Mouse (Mus musculus) thymus, adult 2 months (tissue): ENCODE results near the gene March10. TPM values are rescaled to one million over a fixed set of nuclear protein-coding genes. Genes with fewer than 3 reads are reported as not detected.

Source experiments
- DNase-seq: peaks from one replicate; pipeline ENCODE4 v3.0.0; 2021
- H3K27ac ChIP-seq: fragments of 200-500 bp; 2 replicates; pipeline ENCODE4 v1.5.1; 2012; ENCODE audit warnings: low read length, control low read depth; ENCODE audit not compliant: control insufficient read depth, insufficient read depth
- H3K27me3 ChIP-seq: fragments of 200-500 bp; 2 replicates; pipeline ENCODE4 v1.6.1; 2012; ENCODE audit warnings: mild to moderate bottlenecking, low read length, moderate library complexity, mixed read lengths; ENCODE audit not compliant: control insufficient read depth, insufficient read depth
- H3K36me3 ChIP-seq: fragments of 200-500 bp; 2 replicates; pipeline ENCODE4 v1.6.1; 2012; ENCODE audit warnings: mild to moderate bottlenecking, low read length, moderate library complexity; ENCODE audit not compliant: control insufficient read depth, insufficient read depth
- H3K4me1 ChIP-seq: fragments of 200-500 bp; replicated peaks from 2 replicates; pipeline ENCODE4 v1.6.1; 2012; ENCODE audit warnings: low read length; ENCODE audit not compliant: control insufficient read depth, insufficient read depth
- H3K4me3 ChIP-seq: fragments of 200-500 bp; 2 replicates; pipeline ENCODE4 v1.5.1; 2012; ENCODE audit warnings: mild to moderate bottlenecking, low read length, control low read depth, moderate library complexity; ENCODE audit not compliant: control insufficient read depth, insufficient read depth
- CTCF ChIP-seq: fragments of 200-500 bp; IDR thresholded peaks from 2 replicates; pipeline ENCODE4 v1.5.1; 2012; ENCODE audit warnings: mild to moderate bottlenecking, control low read depth, low read length, moderate library complexity, borderline replicate concordance; ENCODE audit not compliant: control insufficient read depth, poor library complexity, insufficient read depth; ENCODE audit errors: extremely low read depth
- POLR2A ChIP-seq: fragments of 200-500 bp; IDR thresholded peaks from 2 replicates; pipeline ENCODE4 v1.6.1; 2012; ENCODE audit warnings: mild to moderate bottlenecking, low read length, control low read depth, moderate library complexity; ENCODE audit not compliant: control insufficient read depth, poor library complexity, insufficient read depth; ENCODE audit errors: extremely low read depth
- WGBS: fragments of 180-500 bp; shearing (Covaris S2); methylation state at CpG from one replicate; pipeline ENCODE4 v1.1.7; 2018; 5-methylcytosine and 5-hydroxymethylcytosine counted together
- polyA plus RNA-seq: library from polyadenylated mRNA; depleted of rRNA; stranded (reverse); fragments of >200 nt; gene quantifications from 2 replicates; pipeline ENCODE4 v1.2.3, GENCODE M21; 2012

Gene March10
- polyA plus RNA-seq, 1 experiment, result 0.07 TPM

GRCm38 (mm10) chr11:105352954-105353890, 103.3 kb downstream of the March10 start:
- peaks cover 3% of the 10 kb centered on the region; the same call in 1 of the 2 replicates for H3K4me1 ChIP-seq
- H3K4me3 ChIP-seq, result no peak overlapping the region
- 84% methylated on average over 9 of the region's 9 CpGs for WGBS
- DNase-seq, result no peak
- H3K36me3 ChIP-seq, result no peaks in the 10 kb centered on the region
- no peaks in the 10 kb centered on the region for H3K27me3 ChIP-seq
- no peak overlapping the region for H3K27ac ChIP-seq
- no peak for TF ChIP-seq POLR2A
- TF ChIP-seq CTCF, result no peak

DNA sequence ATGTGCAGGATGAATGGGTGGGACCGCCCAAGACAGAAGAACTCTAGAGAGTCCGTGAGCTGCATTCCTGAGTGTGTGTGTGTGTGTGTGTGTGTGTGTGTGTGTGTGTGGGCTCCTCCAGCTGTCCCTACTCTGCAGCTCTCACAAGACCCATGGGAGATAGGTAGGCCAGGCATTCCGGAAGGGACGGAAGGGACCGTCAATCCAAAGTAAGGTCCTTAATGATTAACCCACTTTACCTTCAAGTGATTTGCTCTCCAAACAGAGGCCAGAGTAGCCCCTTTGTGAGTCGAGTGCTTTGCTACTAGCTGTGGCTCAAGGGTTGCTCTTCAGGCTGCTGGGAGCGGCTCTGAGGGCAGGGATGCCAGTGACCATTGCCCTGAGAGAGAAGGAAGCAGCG, 104.4 kb downstream of the March10 start:
- Histone ChIP-seq H3K27ac (no peak overlapping the region), H3K4me1 (peaks cover 3% of the 10 kb centered on the region; the same call in 1 of the 2 replicates), H3K27me3 (no peaks in the 10 kb centered on the region), H3K36me3 (no peaks in the 10 kb centered on the region), H3K4me3 (no peak overlapping the region)
- no peak for TF ChIP-seq CTCF
- no peak for TF ChIP-seq POLR2A
- DNase-seq, result no peak
- 86% methylated on average over 8 of the region's 8 CpGs for WGBS

DNA sequence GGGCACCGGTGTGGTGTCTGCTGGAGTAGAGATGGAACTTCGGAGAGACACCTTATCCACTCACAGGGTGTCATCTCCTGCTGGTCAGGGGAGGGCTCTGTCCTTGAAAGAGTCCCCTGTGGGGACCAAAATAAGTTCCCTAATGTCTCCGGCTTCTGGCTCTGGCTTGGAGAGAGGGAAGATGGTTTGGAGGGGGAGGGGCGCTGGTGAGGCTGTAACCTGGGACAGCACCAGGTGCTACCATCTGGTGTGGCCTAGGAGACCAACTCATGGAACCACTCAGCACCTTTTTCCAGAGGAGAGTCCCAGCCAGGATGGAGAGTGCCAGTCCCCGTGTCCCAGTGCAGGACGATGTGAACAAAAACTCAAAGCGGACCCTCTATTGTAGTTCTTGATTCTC, 105.9 kb downstream of the March10 start:
- H3K4me1 ChIP-seq, result peaks cover 3% of the 10 kb centered on the region; the same call in 1 of the 2 replicates
- no peaks in the 10 kb centered on the region for H3K36me3 ChIP-seq
- H3K4me3 ChIP-seq, result no peak overlapping the region
- TF ChIP-seq POLR2A (no peak), CTCF (no peak)
- DNase-seq, result no peak
- H3K27me3 ChIP-seq, result no peaks in the 10 kb centered on the region
- WGBS, result 95% methylated on average over 7 of the region's 7 CpGs
- no peak overlapping the region for H3K27ac ChIP-seq

DNA sequence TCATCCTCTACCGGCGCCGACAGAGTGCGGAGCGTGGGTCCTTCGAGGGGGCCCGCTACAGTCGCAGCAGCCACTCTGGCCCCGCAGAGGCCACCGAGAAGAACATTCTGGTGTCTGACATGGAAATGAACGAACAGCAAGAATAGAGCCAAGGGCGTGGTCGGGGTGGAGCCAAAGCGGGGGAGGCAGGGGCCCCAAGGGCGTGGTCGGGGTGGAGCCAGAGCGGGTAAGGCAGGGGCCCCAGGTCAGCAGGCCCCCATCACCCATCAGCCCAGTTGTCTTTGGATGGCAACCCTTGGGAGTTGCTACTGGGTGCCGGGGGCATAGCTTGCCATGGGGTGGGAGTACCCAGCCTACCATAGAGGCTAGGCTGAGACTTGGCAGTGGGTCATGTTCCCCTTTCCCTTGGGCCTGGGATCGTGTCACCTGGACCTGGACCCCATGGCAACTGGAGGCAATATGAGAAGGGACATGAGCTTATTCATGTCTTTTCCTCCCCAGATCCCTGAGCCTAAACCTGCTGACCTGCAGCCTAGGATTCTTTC, 106.7 kb downstream of the March10 start:
- no peak for TF ChIP-seq CTCF
- no peak for TF ChIP-seq POLR2A
- WGBS, result 94% methylated on average over 19 of the region's 19 CpGs
- no peaks in the 10 kb centered on the region for H3K36me3 ChIP-seq
- no peak overlapping the region for H3K27ac ChIP-seq
- peaks cover 3% of the 10 kb centered on the region; the same call in 1 of the 2 replicates for H3K4me1 ChIP-seq
- H3K27me3 ChIP-seq, result no peaks in the 10 kb centered on the region
- no peak overlapping the region for H3K4me3 ChIP-seq
- no peak for DNase-seq

DNA sequence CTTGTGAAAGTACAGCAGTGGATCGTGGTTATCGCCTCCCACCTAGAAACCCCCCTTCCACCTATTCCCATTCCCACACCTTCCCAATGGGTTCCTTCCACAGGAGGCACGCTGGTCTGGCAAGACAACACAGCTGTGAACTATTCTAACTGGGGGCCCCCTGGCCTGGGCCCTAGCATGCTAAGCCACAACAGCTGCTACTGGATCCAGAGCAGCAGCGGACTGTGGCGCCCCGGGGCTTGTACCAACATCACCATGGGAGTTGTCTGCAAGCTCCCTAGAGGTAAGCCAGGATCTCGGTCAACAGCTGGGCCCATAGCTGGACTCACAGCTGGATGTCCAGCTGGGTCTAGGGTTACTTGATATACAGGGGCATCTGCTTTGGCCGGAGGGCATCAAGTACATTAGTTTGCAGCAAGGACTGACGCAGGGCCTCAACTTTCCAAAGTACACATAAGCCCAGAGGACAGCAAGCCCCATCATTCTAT, 108.0 kb downstream of the March10 start:
- 95% methylated on average over 9 of the region's 9 CpGs for WGBS
- no peak overlapping the region for H3K4me3 ChIP-seq
- no peak for TF ChIP-seq POLR2A
- no peak for TF ChIP-seq CTCF
- no peak overlapping the region for H3K27ac ChIP-seq
- no peaks in the 10 kb centered on the region for H3K27me3 ChIP-seq
- H3K4me1 ChIP-seq, result no peaks in the 10 kb centered on the region
- no peaks in the 10 kb centered on the region for H3K36me3 ChIP-seq
- no peak for DNase-seq
